Mouse (Mus musculus): ENCODE results near the gene Vmn1r38. TPM values are rescaled to one million over a fixed set of nuclear protein-coding genes. Genes with fewer than 3 reads are reported as not detected.
A peak's percentile ranks its signal among the peaks of the same experiment; 100 is the strongest.
"Not testable (repeated sequence)": the region's sequence is repeated elsewhere in the genome, so short reads cannot be mapped to it uniquely, and the experiment has no call there.

The Vmn1r38 gene
- total and polyA plus RNA-seq, 3 experiments, result not detected

DNA sequence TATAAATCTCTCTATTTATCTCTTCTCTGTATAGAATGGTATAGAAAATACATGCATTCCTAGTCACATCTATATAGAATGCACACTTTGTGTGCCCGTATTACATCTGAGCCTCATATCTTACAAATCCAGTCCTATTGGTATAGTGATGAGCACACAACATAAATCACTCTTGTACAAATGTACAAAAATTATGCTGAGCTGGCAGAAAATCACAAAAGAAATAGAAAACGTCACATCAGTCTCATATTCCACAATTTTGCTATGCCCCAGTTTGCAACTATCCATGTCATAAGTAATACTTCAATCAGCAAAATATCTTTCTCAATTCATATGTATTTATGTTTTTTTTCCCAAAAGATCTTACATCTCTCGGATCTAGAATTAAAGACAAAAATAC lies 23.3 kb upstream of the Vmn1r38 start:
- DNase-seq (ENCODE audit: extremely low read depth), result no peak
- H3K27me3 ChIP-seq (replicated peaks), result no peaks in the 10 kb centered on the region
- no peaks in the 10 kb centered on the region for H3K4me1 ChIP-seq (ENCODE audit: control insufficient read depth in 1 of 2, insufficient read depth in 2 of 2)
- no peak overlapping the region for H3K9ac ChIP-seq (ENCODE audit: insufficient read depth, low read depth)
- TF ChIP-seq RCOR1 (conservative IDR thresholded peaks at IDR 0.05; ENCODE audit: low read depth, low read length) (no peak), MAFK (IDR thresholded peaks at IDR 0.05; ENCODE audit: insufficient replicate concordance, low read length) (peak; percentile 90)
- no peak overlapping the region for H3K27ac ChIP-seq (ENCODE audit: insufficient read depth, low read depth)
- no peak overlapping the region for H3K4me3 ChIP-seq (replicated peaks in 1 of 3; ENCODE audit: low read depth in 2 of 3, low read length in 2 of 3, poor library complexity in 1 of 3)
- no peaks in the 10 kb centered on the region for H3K9me3 ChIP-seq (replicated peaks; ENCODE audit: low read length)
- H3K36me3 ChIP-seq (replicated peaks in 1 of 2; ENCODE audit: control insufficient read depth in 1 of 2, insufficient read depth in 1 of 2, low read length in 1 of 2), result no peaks in the 10 kb centered on the region
- no peak overlapping the region for H3K4me2 ChIP-seq (ENCODE audit: insufficient read depth, low read depth, poor library complexity, severe bottlenecking)
- dilution Hi-C loops (cut with MboI; ENCODE audit: extremely low pct_ligation_motif_present, extremely low pct_unique_long_range_greater_than_20kb, low sequenced_read_pairs) (no loop called here), in situ Hi-C loops (cut with MboI; ENCODE audit: low pct_ligation_motif_present, low pct_unique_long_range_greater_than_20kb, low sequenced_read_pairs) (no loop called here)
- no peaks in the 10 kb centered on the region for H3K79me2 ChIP-seq (replicated peaks; ENCODE audit: control insufficient read depth, extremely low read depth, insufficient read depth, poor library complexity, severe bottlenecking)

DNA sequence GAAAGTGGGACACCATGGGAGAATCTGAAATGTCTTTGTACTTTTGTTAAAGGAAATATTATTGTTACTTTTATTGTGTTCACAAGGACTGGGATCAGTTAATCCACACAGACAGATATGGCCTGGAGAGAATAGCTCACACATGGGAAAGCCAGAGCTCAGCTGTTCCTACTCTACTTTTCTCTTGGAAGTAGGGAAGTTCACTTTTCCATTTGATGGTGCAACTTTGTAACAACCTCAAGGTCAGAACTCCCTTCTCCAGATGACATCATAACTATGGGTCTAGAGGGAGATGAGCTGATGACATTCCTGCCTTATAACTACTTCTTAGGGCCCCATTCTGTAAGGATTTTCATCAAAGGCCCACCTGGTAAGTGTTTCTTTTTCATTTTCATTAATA lies 53.3 kb downstream of the Vmn1r38 start, which contains the start of gene Vmn1r37:
Gene Vmn1r37, plus strand, starts transcription at position 301 of the 400 bp plus-strand sequence.
- H3K4me1 ChIP-seq (ENCODE audit: control insufficient read depth in 1 of 2, insufficient read depth in 2 of 2); in situ Hi-C loops (cut with MboI; ENCODE audit: low pct_ligation_motif_present, low pct_unique_long_range_greater_than_20kb, low sequenced_read_pairs); H3K9me3 ChIP-seq (replicated peaks; ENCODE audit: low read length); dilution Hi-C loops (cut with MboI; ENCODE audit: extremely low pct_ligation_motif_present, extremely low pct_unique_long_range_greater_than_20kb, low sequenced_read_pairs); H3K27ac ChIP-seq (ENCODE audit: insufficient read depth, low read depth); DNase-seq (ENCODE audit: extremely low read depth); H3K4me2 ChIP-seq (ENCODE audit: insufficient read depth, low read depth, poor library complexity, severe bottlenecking); H3K36me3 ChIP-seq (replicated peaks in 1 of 2; ENCODE audit: control insufficient read depth in 1 of 2, insufficient read depth in 1 of 2, low read length in 1 of 2); H3K9ac ChIP-seq (ENCODE audit: insufficient read depth, low read depth); H3K27me3 ChIP-seq (replicated peaks); H3K79me2 ChIP-seq (replicated peaks; ENCODE audit: control insufficient read depth, extremely low read depth, insufficient read depth, poor library complexity, severe bottlenecking); H3K4me3 ChIP-seq (replicated peaks in 1 of 3; ENCODE audit: low read depth in 2 of 3, low read length in 2 of 3, poor library complexity in 1 of 3): not testable (repeated sequence)

Other genes starting within 250 kb of the Vmn1r38 start
- 54.3 and 68.5 TPM in 2 replicates for gene Mad2l1, start 247.2 kb downstream of the Vmn1r38 start, total RNA-seq (2012; rRNA removed)
- gene Mad2l1, start 247.2 kb downstream of the Vmn1r38 start, total RNA-seq (2014; rRNA removed), result 160 and 168 TPM in 2 replicates
- 128 and 131 TPM in 2 replicates for gene Mad2l1, start 247.2 kb downstream of the Vmn1r38 start, polyA plus RNA-seq (2012; ENCODE audit: insufficient read length, low read depth)
- not detected in 2 replicates for gene Vmn1r32, start 222.5 kb downstream of the Vmn1r38 start, total RNA-seq (2012; rRNA removed)
- gene Vmn1r32, start 222.5 kb downstream of the Vmn1r38 start, total RNA-seq (2014; rRNA removed), result not detected in 2 replicates
- gene Vmn1r32, start 222.5 kb downstream of the Vmn1r38 start, polyA plus RNA-seq (2012; ENCODE audit: insufficient read length, low read depth), result 0.10 and 0.14 TPM in 2 replicates
- gene Vmn1r33, start 164.3 kb downstream of the Vmn1r38 start, total RNA-seq (2012; rRNA removed), result not detected in 2 replicates
- gene Vmn1r33, start 164.3 kb downstream of the Vmn1r38 start, total RNA-seq (2014; rRNA removed), result not detected in 2 replicates
- gene Vmn1r33, start 164.3 kb downstream of the Vmn1r38 start, polyA plus RNA-seq (2012; ENCODE audit: insufficient read length, low read depth), result not detected in 2 replicates
- not detected in 2 replicates for gene Vmn1r34, start 138.7 kb downstream of the Vmn1r38 start, total RNA-seq (2012; rRNA removed)
- gene Vmn1r34, start 138.7 kb downstream of the Vmn1r38 start, total RNA-seq (2014; rRNA removed), result not detected in 2 replicates
- gene Vmn1r34, start 138.7 kb downstream of the Vmn1r38 start, polyA plus RNA-seq (2012; ENCODE audit: insufficient read length, low read depth), result not detected in 2 replicates
- gene Vmn1r35, start 96.7 kb downstream of the Vmn1r38 start, total RNA-seq (2012; rRNA removed), result not detected in 2 replicates
- gene Vmn1r35, start 96.7 kb downstream of the Vmn1r38 start, total RNA-seq (2014; rRNA removed), result not detected in 2 replicates
- not detected in 2 replicates for gene Vmn1r35, start 96.7 kb downstream of the Vmn1r38 start, polyA plus RNA-seq (2012; ENCODE audit: insufficient read length, low read depth)
- not detected in 2 replicates for gene Vmn1r36, start 63.5 kb downstream of the Vmn1r38 start, total RNA-seq (2012; rRNA removed)
- gene Vmn1r36, start 63.5 kb downstream of the Vmn1r38 start, total RNA-seq (2014; rRNA removed), result not detected in 2 replicates
- gene Vmn1r36, start 63.5 kb downstream of the Vmn1r38 start, polyA plus RNA-seq (2012; ENCODE audit: insufficient read length, low read depth), result not detected in 2 replicates
- not detected in 2 replicates for gene Vmn1r37, start 53.2 kb downstream of the Vmn1r38 start, total RNA-seq (2012; rRNA removed)
- not detected in 2 replicates for gene Vmn1r37, start 53.2 kb downstream of the Vmn1r38 start, total RNA-seq (2014; rRNA removed)
- gene Vmn1r37, start 53.2 kb downstream of the Vmn1r38 start, polyA plus RNA-seq (2012; ENCODE audit: insufficient read length, low read depth), result not detected in 2 replicates
- gene Vmn1r39, start 28.0 kb upstream of the Vmn1r38 start, total RNA-seq (2012; rRNA removed), result not detected in 2 replicates
- gene Vmn1r39, start 28.0 kb upstream of the Vmn1r38 start, total RNA-seq (2014; rRNA removed), result not detected in 2 replicates
- gene Vmn1r39, start 28.0 kb upstream of the Vmn1r38 start, polyA plus RNA-seq (2012; ENCODE audit: insufficient read length, low read depth), result not detected in 2 replicates
- gene Gng12, start 113.8 kb upstream of the Vmn1r38 start, total RNA-seq (2012; rRNA removed), result 3.4 and 3.9 TPM in 2 replicates
- 11.0 and 12.2 TPM in 2 replicates for gene Gng12, start 113.8 kb upstream of the Vmn1r38 start, total RNA-seq (2014; rRNA removed)
- 20.8 and 23.1 TPM in 2 replicates for gene Gng12, start 113.8 kb upstream of the Vmn1r38 start, polyA plus RNA-seq (2012; ENCODE audit: insufficient read length, low read depth)